Mouse (Mus musculus): ENCODE results near the gene Lcn4. TPM values are rescaled to one million over a fixed set of nuclear protein-coding genes. Genes with fewer than 3 reads are reported as not detected.
"Not testable (repeated sequence)": the region's sequence is repeated elsewhere in the genome, so short reads cannot be mapped to it uniquely, and the experiment has no call there.

Lcn4 gene
- total RNA-seq (2014; fragmentation: Nextera tagmentation) (not detected in 2 replicates), total RNA-seq (2017) (not detected in 2 replicates), polyA plus RNA-seq (2012) (not detected in 2 replicates)

DNA sequence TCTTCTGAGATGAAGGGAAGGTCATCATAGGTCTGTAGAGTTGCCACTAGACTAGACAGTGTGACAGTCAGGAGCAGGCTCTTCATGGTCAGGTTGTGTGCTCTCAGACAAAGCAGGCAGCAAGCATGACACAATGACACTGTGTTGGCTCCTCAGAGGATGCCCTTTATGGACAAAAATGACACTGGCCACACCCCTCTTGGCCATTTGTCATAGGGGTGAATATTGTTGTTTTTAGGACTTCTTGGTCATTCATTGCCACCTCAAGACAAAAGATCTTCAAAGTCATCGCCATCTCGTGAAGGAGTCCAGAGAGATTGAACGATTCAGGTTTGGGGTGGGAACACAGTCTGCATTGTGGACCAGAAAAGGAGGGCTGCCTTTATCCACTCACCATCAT lies at the start of gene Lcn4:
Lcn4 (minus strand) TSS at position 101 of the 400 bp plus-strand sequence.
- H3K9me3 ChIP-seq (replicated peaks) = no peaks in the 10 kb centered on the region
- ATAC-seq (ENCODE audit: extremely low read depth, insufficient number of reproducible peaks, low FRiP score, poor library complexity, severe bottlenecking) (no peak), DNase-seq (ENCODE audit: low spot score) (no peak)
- no peaks in the 10 kb centered on the region for H3K4me1 ChIP-seq (ENCODE audit: insufficient read depth, low read depth, low read length)
- H3K4me3 ChIP-seq (ENCODE audit: low read depth, low read length) = no peak within 1 kb of the TSS
- no peak for TF ChIP-seq TAL1 (conservative IDR thresholded peaks at IDR 0.05; ENCODE audit: low read depth, low read length)
- TF ChIP-seq GATA2 (IDR thresholded peaks at IDR 0.05; ENCODE audit: borderline replicate concordance, low read depth, low read length) = no peak
- TF ChIP-seq GATA1 (IDR thresholded peaks at IDR 0.05; ENCODE audit: borderline replicate concordance, low read length) = no peak
- no peak for TF ChIP-seq CTCF (IDR thresholded peaks at IDR 0.05; ENCODE audit: low read depth, low read length)
- no peak for TF ChIP-seq POLR2AphosphoS5 (IDR thresholded peaks at IDR 0.05; ENCODE audit: insufficient replicate concordance, low read depth, low read length)
- H3K36me3 ChIP-seq (replicated peaks) = no peaks in the 10 kb centered on the region
- 0 out of 2 replicates have a peak, but pooled peaks cover 4% of the 10 kb centered on the region for H3K27me3 ChIP-seq (ENCODE audit: insufficient read depth, low read length)

DNA sequence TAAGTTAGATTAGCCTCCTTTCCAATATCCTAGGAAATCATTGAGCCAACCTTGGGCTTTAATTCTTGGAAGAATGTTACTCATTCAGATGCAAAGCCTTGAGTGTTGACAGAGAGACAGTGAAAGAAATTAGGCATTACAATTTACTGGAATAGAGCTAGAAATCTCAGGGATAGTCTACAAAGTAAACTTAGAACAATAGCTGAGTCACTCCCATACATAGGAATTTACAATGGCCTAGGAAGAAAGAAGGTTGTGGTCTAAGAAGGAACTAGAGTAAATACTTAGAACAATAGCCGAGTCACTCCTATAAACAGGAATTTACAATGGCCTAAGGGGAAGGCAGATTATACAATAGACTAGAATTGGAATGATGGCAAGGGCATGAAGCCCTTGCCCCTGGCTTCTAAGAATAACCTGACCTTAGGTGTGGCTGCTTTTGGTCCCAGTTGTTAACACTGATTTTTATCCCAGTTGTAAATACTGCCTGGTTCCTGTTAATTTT lies 15.1 kb upstream of the Lcn4 start:
- no peak for ATAC-seq (ENCODE audit: extremely low read depth, insufficient number of reproducible peaks, low FRiP score, poor library complexity, severe bottlenecking)
- DNase-seq (ENCODE audit: low spot score) = no peak
- no peak overlapping the region for H3K4me3 ChIP-seq (ENCODE audit: low read depth, low read length)
- H3K27me3 ChIP-seq (ENCODE audit: insufficient read depth, low read length) = no peaks in the 10 kb centered on the region
- no peaks in the 10 kb centered on the region for H3K36me3 ChIP-seq (replicated peaks)
- no peaks in the 10 kb centered on the region for H3K9me3 ChIP-seq (replicated peaks)
- no peaks in the 10 kb centered on the region for H3K4me1 ChIP-seq (ENCODE audit: insufficient read depth, low read depth, low read length)
- TF ChIP-seq GATA1 (IDR thresholded peaks at IDR 0.05; ENCODE audit: borderline replicate concordance, low read length) (no peak), GATA2 (IDR thresholded peaks at IDR 0.05; ENCODE audit: borderline replicate concordance, low read depth, low read length) (no peak), TAL1 (conservative IDR thresholded peaks at IDR 0.05; ENCODE audit: low read depth, low read length) (no peak), CTCF (IDR thresholded peaks at IDR 0.05; ENCODE audit: low read depth, low read length) (no peak), POLR2AphosphoS5 (IDR thresholded peaks at IDR 0.05; ENCODE audit: insufficient replicate concordance, low read depth, low read length) (no peak)

DNA sequence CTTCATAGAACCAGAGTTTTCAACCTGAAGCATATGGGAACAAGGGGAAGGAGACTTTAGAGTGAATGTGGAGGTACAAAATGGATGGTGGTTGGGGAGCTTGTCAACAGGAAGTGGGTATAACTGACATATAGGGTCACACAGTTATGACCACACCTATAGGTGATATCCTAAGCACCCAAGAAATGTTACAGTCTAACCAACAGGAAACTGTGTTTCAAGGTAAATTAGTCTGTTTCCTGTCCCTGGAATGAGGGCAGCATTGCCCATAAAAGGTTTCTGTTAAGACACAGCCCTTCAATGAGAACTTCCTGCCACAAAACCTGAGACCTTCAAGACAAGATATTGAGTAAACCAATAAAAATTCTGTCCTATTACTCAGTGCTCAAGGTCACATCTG lies 2.3 kb downstream of the Lcn4 start:
- no peak for DNase-seq (ENCODE audit: low spot score)
- no peaks in the 10 kb centered on the region for H3K36me3 ChIP-seq (replicated peaks)
- no peak for TF ChIP-seq GATA2 (IDR thresholded peaks at IDR 0.05; ENCODE audit: borderline replicate concordance, low read depth, low read length)
- TF ChIP-seq TAL1 (conservative IDR thresholded peaks at IDR 0.05; ENCODE audit: low read depth, low read length) = no peak
- TF ChIP-seq GATA1 (IDR thresholded peaks at IDR 0.05; ENCODE audit: borderline replicate concordance, low read length) = no peak
- no peak for TF ChIP-seq CTCF (IDR thresholded peaks at IDR 0.05; ENCODE audit: low read depth, low read length)
- no peak for TF ChIP-seq POLR2AphosphoS5 (IDR thresholded peaks at IDR 0.05; ENCODE audit: insufficient replicate concordance, low read depth, low read length)
- ATAC-seq (ENCODE audit: extremely low read depth, insufficient number of reproducible peaks, low FRiP score, poor library complexity, severe bottlenecking) = no peak
- no peaks in the 10 kb centered on the region for H3K4me1 ChIP-seq (ENCODE audit: insufficient read depth, low read depth, low read length)
- H3K9me3 ChIP-seq (replicated peaks) = no peaks in the 10 kb centered on the region
- H3K4me3 ChIP-seq (ENCODE audit: low read depth, low read length) = no peak overlapping the region
- H3K27me3 ChIP-seq (ENCODE audit: insufficient read depth, low read length) = 0 out of 2 replicates have a peak, but pooled peaks cover 4% of the 10 kb centered on the region

DNA sequence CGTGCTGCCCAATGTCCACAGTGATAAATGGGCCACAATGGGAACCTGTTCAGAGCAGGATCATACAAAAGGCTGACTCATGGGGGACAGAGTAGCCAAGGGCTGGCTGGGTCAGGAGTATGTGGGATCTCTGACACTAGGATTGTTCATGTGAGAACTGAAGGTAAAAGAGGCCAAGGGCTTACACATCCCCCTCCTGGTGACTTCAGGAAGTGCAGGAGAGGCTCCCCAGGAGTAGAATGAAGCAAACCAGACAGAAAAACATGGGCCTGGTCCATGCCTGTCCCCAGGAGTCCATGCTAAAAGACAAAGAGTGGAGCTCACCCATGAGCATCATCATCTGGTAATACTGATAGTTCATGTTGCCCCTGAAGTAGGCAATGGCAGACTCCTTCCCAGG lies 7.5 kb downstream of the Lcn4 start:
- not testable (repeated sequence) for ATAC-seq (ENCODE audit: extremely low read depth, insufficient number of reproducible peaks, low FRiP score, poor library complexity, severe bottlenecking); H3K36me3 ChIP-seq (replicated peaks); DNase-seq (ENCODE audit: low spot score); H3K9me3 ChIP-seq (replicated peaks); H3K4me1 ChIP-seq (ENCODE audit: insufficient read depth, low read depth, low read length); H3K4me3 ChIP-seq (ENCODE audit: low read depth, low read length)
- H3K27me3 ChIP-seq (ENCODE audit: insufficient read depth, low read length) = peaks cover 10% of the 10 kb centered on the region
- peak; percentile 47 for TF ChIP-seq CTCF (IDR thresholded peaks at IDR 0.05; ENCODE audit: low read depth, low read length)

DNA sequence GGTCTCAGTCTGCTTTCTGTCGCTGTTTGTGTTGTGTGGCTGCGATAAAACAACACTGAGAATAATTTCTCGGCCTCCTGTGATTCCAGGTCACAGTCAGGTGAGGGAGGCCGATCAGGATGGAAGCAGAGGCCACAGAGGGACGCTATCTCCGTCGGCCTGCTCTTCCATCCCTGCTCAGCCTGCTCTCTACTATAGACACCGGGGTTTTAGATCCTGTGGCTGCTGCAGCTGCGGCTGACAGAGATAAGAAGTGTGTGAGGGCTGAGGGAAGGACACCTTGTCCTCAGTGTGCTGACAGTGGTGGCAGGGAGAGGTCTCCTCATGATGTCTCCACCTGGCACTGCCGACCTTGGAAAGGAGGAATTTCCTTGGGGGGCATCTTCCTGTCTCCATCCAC lies 8.0 kb downstream of the Lcn4 start:
- Histone ChIP-seq H3K27me3 (ENCODE audit: insufficient read depth, low read length) (peaks cover 10% of the 10 kb centered on the region), H3K4me1 (ENCODE audit: insufficient read depth, low read depth, low read length) (no peaks in the 10 kb centered on the region), H3K4me3 (ENCODE audit: low read depth, low read length) (no peak overlapping the region), H3K36me3 (replicated peaks) (no peaks in the 10 kb centered on the region), H3K9me3 (replicated peaks) (no peaks in the 10 kb centered on the region)
- ATAC-seq (ENCODE audit: extremely low read depth, insufficient number of reproducible peaks, low FRiP score, poor library complexity, severe bottlenecking) (no peak), DNase-seq (ENCODE audit: low spot score) (no peak)
- no peak for TF ChIP-seq GATA2 (IDR thresholded peaks at IDR 0.05; ENCODE audit: borderline replicate concordance, low read depth, low read length)
- no peak for TF ChIP-seq TAL1 (conservative IDR thresholded peaks at IDR 0.05; ENCODE audit: low read depth, low read length)
- TF ChIP-seq POLR2AphosphoS5 (IDR thresholded peaks at IDR 0.05; ENCODE audit: insufficient replicate concordance, low read depth, low read length) = no peak
- no peak for TF ChIP-seq CTCF (IDR thresholded peaks at IDR 0.05; ENCODE audit: low read depth, low read length)
- no peak for TF ChIP-seq GATA1 (IDR thresholded peaks at IDR 0.05; ENCODE audit: borderline replicate concordance, low read length)

DNA sequence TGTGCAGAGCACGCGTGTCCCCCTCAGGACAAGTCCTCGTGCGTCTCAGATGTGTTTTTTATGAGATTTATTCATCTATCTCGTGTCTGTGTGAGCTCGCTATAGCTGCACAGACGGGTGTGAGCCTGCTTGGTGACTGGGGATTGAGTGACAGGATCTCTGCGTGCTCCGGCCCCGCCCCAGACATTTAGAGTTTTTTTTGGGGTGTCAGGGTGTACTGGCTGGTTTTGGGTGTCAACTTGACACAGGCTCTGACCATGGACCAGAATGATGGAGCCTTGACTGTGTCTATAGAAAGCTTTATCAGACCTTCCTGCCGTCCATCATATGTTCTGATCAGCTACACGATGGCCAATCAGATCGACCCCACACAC lies 8.6 kb downstream of the Lcn4 start:
- no peak for DNase-seq (ENCODE audit: low spot score)
- H3K27me3 ChIP-seq (ENCODE audit: insufficient read depth, low read length) = peaks cover 10% of the 10 kb centered on the region
- no peak for TF ChIP-seq TAL1 (conservative IDR thresholded peaks at IDR 0.05; ENCODE audit: low read depth, low read length)
- TF ChIP-seq CTCF (IDR thresholded peaks at IDR 0.05; ENCODE audit: low read depth, low read length) = no peak
- TF ChIP-seq GATA2 (IDR thresholded peaks at IDR 0.05; ENCODE audit: borderline replicate concordance, low read depth, low read length) = no peak
- TF ChIP-seq GATA1 (IDR thresholded peaks at IDR 0.05; ENCODE audit: borderline replicate concordance, low read length) = no peak
- TF ChIP-seq POLR2AphosphoS5 (IDR thresholded peaks at IDR 0.05; ENCODE audit: insufficient replicate concordance, low read depth, low read length) = no peak
- no peaks in the 10 kb centered on the region for H3K36me3 ChIP-seq (replicated peaks)
- H3K9me3 ChIP-seq (replicated peaks) = no peaks in the 10 kb centered on the region
- H3K4me3 ChIP-seq (ENCODE audit: low read depth, low read length) = no peak overlapping the region
- H3K4me1 ChIP-seq (ENCODE audit: insufficient read depth, low read depth, low read length) = no peaks in the 10 kb centered on the region
- ATAC-seq (ENCODE audit: extremely low read depth, insufficient number of reproducible peaks, low FRiP score, poor library complexity, severe bottlenecking) = no peak

Data from G1E (cell line).